ENCODE assay signal across 28 mouse cellular contexts in genomic region chr15:95354806-95355205, GRCm38 (mm10).
DNase-seq lines count a peak whose midpoint lies in the region; ATAC-seq lines count a peak whose summit lies in the region.
"Had no signal": no experiment of that assay in that cellular context is flagged by ENCODE, and none has a peak within 500 bp of the region (broad histone marks: within the 10 kb centered on the region; RNA-seq: fewer than 3 reads in every experiment).

No protein-coding gene starts in this region.

- no peaks in the 10 kb centered on the region for H3K27me3 ChIP-seq in kidney, embryonic 14.5 days (ENCODE audit: control insufficient read depth, insufficient read depth, low read length)
- H3K27me3 ChIP-seq: embryonic facial prominence, embryonic 13.5 days; forebrain, embryonic 12.5 days; forebrain, embryonic 15.5 days; hindbrain, embryonic 13.5 days had no signal

- intact Hi-C loops in heart, postnatal 36 days (cut with DNase I) = no loop called here

- ATAC-seq in kidney, embryonic 14.5 days (ENCODE audit: low FRiP score, low TSS enrichment) = no peak
- ATAC-seq: activated CD4-positive, CD25-positive, alpha-beta regulatory T cell, adult 4 months; forebrain, embryonic 15.5 days; hindbrain, postnatal 0 days; inflammation-experienced regulatory T-cells, adult 6 months; intestine, embryonic 16.5 days had no signal

- 79% methylated on average over 1 of the region's 1 CpGs for WGBS in kidney, embryonic 14.5 days

- no peaks in the 10 kb centered on the region for H3K4me1 ChIP-seq in kidney, embryonic 14.5 days (ENCODE audit: control insufficient read depth, insufficient read depth, low read length)
- H3K4me1 ChIP-seq: embryonic facial prominence, embryonic 10.5 days; embryonic facial prominence, embryonic 13.5 days; forebrain, embryonic 12.5 days; forebrain, embryonic 15.5 days; hindbrain, embryonic 10.5 days had no signal

- H3K4me2 ChIP-seq in kidney, embryonic 14.5 days (replicated peaks; ENCODE audit: low read depth, low read length) = no peak overlapping the region
- H3K4me2 ChIP-seq: embryonic facial prominence, embryonic 13.5 days; forebrain, embryonic 12.5 days; forebrain, embryonic 15.5 days; heart, embryonic 11.5 days; hindbrain, embryonic 13.5 days had no signal

- no peak overlapping the region for H3K27ac ChIP-seq in kidney, embryonic 14.5 days (ENCODE audit: low read depth, low read length)
- H3K27ac ChIP-seq: embryonic facial prominence, embryonic 10.5 days; embryonic facial prominence, embryonic 13.5 days; forebrain, embryonic 12.5 days; forebrain, embryonic 15.5 days; gastrocnemius, adult 2 months; hindbrain, embryonic 10.5 days; hindbrain, embryonic 13.5 days; hindbrain, postnatal 0 days had no signal

- DNase-seq in adrenal gland, adult (ENCODE audit: inconsistent age in 2 of 2, low spot score in 1 of 2) = peak; percentile 52 to 72
- no peak for DNase-seq in adrenal gland, postnatal 4 days (ENCODE audit: low spot score in 2 of 2)
- DNase-seq in kidney, postnatal 36 days = peak; percentile 6 to 9
- DNase-seq in adrenal gland, postnatal 10 days = peak; percentile 30
- DNase-seq in adrenal gland, postnatal 36 days = peak; percentile 20 to 48
- no peak for DNase-seq in gastrocnemius, adult 18-20 months (ENCODE audit: low spot score)
- DNase-seq in heart, postnatal 36 days = no peak
- DNase-seq: cerebellum, adult 11-12 months; cerebellum, adult 8-10 months; cerebellum, postnatal 10 days; cerebellum, postnatal 36 days; embryo, embryonic 11 days; gastrocnemius, adult 2 months; gastrocnemius, postnatal 14 days; heart, adult 11 months had no signal

- H3K4me3 ChIP-seq in kidney, embryonic 14.5 days (ENCODE audit: low read length) = no peak overlapping the region
- H3K4me3 ChIP-seq: embryonic facial prominence, embryonic 10.5 days; embryonic facial prominence, embryonic 13.5 days; erythroblast, embryonic 14.5 days; forebrain, embryonic 12.5 days; forebrain, embryonic 15.5 days; gastrocnemius, adult 2 months; hindbrain, embryonic 10.5 days; hindbrain, embryonic 13.5 days had no signal

- H3K9me3 ChIP-seq in kidney, embryonic 14.5 days (ENCODE audit: control insufficient read depth, low read length) = no peaks in the 10 kb centered on the region
- H3K9me3 ChIP-seq: embryonic facial prominence, embryonic 10.5 days; embryonic facial prominence, embryonic 13.5 days; forebrain, embryonic 12.5 days; hindbrain, embryonic 10.5 days; hindbrain, embryonic 13.5 days had no signal

- H3K36me3 ChIP-seq in kidney, embryonic 14.5 days (ENCODE audit: control insufficient read depth, insufficient read depth, low read length) = no peaks in the 10 kb centered on the region
- H3K36me3 ChIP-seq: embryonic facial prominence, embryonic 10.5 days; embryonic facial prominence, embryonic 13.5 days had no signal

- H3K9ac ChIP-seq in kidney, embryonic 14.5 days (ENCODE audit: low read depth, low read length) = no peak overlapping the region
- H3K9ac ChIP-seq: embryonic facial prominence, embryonic 13.5 days; forebrain, embryonic 12.5 days; forebrain, embryonic 15.5 days; hindbrain, embryonic 13.5 days had no signal

Comparison
In these comparisons a context has a peak if more than half of its experiments do, and no peak if none do; other contexts are left out.
1. DNase-seq: peak in adrenal gland, adult (2 of 2), kidney, postnatal 36 days (2 of 2), adrenal gland, postnatal 10 days (single experiment) and adrenal gland, postnatal 36 days (2 of 2); none in adrenal gland, postnatal 4 days (0 of 2), gastrocnemius, adult 18-20 months (single experiment) and heart, postnatal 36 days (0 of 2).